Mouse (Mus musculus) lung, postnatal 10 days (tissue): Measurements from ENCODE around the gene 9130230L23Rik.

ENCODE experiments used
- DNase-seq: peaks from one replicate; pipeline ENCODE4 v3.0.0; 2021

9130230L23Rik gene

GRCm38 (mm10) chr5:66004134-66004925 lies at the start of gene 9130230L23Rik:
Gene 9130230L23Rik, minus strand, starts transcription at chr5:66004285.
- DNase-seq, result no peak

DNA sequence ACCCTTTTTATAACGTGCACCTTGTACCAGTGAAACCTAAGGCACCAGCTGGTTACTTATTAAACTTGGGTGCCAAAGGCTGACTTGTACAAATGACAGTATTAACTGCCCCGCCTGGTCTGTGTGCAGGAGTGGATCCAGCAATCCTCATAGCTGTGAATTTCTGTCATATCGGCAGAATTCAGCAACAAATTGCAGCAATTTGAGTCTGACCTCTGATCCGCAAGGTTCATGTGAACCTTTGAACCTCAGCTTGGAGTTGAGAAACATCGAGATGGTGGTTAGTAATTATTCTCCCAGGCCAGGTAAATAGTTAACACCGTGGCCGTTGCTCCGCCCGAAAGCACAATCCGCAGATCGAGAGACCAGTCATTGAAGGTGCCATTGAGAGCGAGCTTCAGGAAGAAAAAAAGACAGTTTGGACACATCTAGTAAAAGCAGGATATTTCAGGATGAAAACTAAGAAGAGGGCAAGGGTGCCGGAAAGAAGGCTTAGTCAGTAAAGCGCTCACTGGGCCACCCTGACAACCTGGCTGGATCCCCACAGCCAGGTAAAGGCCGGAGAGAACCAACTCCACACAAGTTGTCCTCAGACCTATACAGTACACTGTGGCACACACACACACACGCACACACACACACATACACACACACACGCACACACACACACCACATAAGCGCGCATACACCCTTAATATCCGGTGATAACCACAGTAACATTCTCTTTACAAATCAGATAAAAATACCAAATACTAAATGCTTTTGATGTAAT lies 48.9 kb upstream of the 9130230L23Rik start:
- no peak for DNase-seq

DNA sequence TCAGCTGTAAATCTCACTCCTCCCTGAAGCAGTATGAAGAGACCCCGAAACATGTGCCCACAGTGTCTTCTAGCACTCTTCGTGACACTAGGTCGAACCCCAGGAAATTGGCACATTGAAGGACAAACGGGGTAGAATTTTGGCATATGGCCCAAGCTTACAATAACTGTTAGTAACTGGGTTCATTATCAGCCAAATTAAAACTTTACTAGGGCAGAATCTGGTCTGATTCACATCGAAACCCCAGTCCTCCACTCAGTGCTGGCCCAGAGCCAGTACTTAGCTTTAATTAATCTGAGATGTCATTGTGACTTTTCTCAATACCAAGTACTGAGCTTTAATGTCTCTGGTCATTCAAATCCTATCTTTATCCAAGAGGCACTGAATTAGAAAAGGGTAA lies 46.8 kb upstream of the 9130230L23Rik start:
- DNase-seq, result no peak

- no peak for DNase-seq
Measured at GRCm38 (mm10) chr5:66046356-66046755, 42.3 kb upstream of the 9130230L23Rik start.

DNA sequence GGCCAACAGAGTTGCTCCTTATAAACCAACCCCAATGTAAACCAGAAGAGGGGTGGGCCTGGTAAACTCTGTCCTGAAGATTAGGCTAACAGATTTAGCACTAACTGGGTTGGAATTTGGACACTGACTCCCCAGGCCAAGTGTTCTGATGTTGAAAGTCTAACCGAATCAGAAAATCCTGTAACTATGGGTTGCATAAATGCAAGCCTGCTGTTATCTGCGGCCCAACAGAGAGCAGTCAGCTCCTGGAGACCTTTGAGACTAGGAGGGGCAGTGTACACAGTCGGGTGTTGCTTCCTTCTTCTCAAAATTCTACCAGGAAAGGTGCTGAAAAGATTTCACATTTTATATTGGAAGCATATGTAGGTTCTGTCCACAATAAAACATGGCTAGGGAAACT lies 39.8 kb upstream of the 9130230L23Rik start:
- no peak for DNase-seq

DNA sequence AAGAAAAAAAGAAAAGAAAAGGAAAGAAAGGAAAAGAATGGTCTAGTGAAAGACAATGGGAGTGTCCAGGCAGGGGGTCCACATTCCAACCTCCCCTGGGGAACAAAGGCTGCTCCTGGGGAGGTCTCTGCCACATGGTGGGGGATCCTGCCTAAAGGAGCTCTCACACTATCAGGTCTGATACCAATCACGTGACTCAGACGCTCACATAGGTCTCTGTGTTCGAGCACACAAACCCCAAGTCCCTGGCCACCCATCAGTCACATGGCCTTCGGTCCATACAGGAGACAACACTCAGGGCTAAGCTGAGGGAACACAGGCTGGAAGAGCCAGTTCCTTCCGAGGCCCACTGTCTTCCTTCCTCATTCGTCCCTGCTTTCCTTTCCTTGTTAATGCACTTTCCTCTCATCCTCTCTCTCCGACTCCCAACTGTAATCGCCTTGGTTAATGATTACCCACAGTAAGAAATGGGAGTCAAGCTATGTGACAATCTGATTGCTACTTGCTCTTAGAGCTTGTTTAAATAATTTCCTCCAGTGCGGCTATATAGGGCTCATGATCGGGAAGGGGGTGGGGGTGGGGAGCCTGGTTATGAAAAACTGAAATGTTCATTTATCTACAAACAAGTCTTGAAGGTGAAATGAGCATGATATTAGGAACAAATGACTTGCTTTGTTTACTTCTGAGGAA lies 38.7 kb upstream of the 9130230L23Rik start:
- DNase-seq, result no peak

- no peak for DNase-seq
Measured at GRCm38 (mm10) chr5:66040744-66041279, 36.7 kb upstream of the 9130230L23Rik start.

GRCm38 (mm10) chr5:66039813-66040212 lies 35.7 kb upstream of the 9130230L23Rik start:
- no peak for DNase-seq

DNA sequence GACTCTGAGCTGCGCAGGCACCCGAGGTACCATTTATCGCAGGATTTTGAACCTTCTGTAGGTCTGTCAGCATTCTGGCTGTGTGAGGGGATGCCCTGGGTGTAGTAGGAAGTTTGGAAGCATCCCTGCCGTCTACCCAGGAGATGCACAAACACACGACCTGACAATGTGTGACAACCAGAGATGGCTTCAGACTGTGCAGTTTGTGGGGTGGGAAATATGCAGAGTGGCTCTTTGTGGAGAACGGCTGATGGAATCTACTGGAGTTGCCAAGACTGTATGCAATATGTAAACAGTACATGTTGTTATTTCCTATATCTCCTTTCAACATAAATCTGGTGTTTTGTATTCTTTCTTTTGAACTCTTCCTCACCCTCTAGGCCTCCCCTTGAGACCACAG lies 33.0 kb upstream of the 9130230L23Rik start:
- no peak for DNase-seq

- no peak for DNase-seq
Measured at GRCm38 (mm10) chr5:66036440-66037054, 32.5 kb upstream of the 9130230L23Rik start.

GRCm38 (mm10) chr5:66034375-66035195 lies 30.5 kb upstream of the 9130230L23Rik start:
- DNase-seq, result no peak

DNA sequence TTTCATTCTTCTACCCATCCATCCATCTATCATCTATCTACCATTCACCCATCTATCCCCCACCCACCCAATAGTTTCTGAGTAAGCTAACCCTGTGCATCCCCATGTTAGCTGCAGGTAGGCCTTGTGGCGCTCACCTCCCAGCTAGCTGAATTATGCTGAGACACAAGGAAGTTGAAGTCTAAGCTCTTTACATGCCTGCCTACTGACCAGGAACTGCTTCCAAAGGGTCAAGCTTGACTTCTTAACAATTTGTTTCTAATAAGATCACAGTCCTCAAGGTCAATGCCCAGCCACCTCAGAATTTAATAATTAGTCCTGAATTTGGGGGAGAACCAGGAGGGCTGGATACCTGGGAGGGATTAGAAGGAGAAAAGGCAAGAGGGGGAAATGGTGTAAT lies 28.7 kb upstream of the 9130230L23Rik start:
- DNase-seq, result no peak

DNA sequence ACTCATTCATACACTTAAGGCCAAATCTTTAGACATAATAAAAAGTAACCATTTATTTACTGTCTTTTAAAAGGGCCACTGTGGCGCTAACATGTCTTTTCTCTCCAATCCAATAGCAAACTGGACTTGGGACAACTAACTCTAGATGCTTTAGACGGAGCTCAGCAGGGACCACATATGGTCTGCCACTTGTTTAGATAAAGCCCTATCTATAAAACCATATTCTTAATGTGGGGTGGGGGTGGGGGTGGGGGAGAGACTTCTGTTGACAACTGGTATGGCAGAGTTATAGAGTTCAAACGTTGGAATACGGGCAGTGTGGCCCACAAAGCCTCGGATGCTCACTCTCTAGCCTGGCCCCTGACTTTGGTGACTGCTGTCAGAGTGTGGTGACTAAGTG lies 27.6 kb upstream of the 9130230L23Rik start:
- no peak for DNase-seq

DNA sequence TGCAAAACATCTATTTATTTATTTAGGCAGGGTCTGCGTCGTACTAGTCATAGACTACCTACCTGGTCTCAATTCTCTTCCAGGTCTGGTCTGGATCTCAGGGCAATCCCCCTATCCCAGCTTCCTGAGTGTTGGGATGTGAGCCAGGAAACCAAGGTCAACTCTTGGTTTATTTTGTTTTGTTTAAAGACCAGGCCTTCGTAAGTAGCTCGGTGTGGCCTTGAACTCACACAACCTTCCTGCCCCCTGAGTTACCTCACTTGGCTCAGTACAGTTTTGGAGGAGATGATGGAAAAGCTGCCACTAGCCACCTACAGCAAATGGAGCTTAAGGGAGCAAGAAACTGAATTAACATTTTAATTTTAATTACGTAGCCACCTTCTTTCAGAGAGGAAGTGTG lies 24.1 kb upstream of the 9130230L23Rik start:
- DNase-seq, result no peak

DNA sequence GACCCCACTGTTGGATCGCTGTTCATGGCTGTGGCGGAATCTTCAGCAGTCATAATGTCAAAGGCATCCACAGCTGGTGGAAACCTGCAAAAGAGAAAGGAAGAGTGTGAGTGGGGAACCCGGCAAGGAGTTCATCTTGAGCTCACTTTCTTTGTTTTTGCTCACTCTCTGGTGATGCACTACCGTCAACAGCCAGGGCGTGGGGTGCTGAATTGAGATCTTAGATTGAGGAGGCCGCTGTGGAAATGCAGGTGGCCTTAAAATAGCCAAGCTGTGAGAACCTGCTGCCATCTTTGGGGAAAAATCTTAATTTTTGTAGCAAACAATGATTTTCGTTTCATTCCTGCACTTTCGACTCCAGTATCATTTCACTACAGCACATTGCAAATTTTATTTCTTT lies 23.1 kb upstream of the 9130230L23Rik start:
- DNase-seq, result no peak

DNA sequence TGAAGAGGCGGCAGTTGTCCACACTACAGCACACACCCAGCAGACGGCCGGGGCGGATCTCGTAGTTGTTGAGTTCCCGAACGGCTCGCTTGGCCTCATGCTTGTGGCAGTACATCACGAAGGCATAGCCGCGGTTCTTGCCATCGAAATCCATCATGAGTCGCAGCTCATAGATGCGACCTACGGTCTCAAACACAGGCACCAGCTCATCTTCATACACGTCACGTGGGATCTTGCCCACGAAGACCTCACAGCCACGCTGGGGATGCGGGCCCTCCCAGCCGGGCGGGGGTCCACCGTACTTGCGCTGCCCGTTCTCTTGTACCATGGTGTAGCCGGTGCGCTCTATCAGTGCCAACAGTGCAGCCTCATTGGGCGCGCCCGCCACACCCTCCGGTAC lies 22.7 kb upstream of the 9130230L23Rik start:
- DNase-seq, result no peak

DNA sequence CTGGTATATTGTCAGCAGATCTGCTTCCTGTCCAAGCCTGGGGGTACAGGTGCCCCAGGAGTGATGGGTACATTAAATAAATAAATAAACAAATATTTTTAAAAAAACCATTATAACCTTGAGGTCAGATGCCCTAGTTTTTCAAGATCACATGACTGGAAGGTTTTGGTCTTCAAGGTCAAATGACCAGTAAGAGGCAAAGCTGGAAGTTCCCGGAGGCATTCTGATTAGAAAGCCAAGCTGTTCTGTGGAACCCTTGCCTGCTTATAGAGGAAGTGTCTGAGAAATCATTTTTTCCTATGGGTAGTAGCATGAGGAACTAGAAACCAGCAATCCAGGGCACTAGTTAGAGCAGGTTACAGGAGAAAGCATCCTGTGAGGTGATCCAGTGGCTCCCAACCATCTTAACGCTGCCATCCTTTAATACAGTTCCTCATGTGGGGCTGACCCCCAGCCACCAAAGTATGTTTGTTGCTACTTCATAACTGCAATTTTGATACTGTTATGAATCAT lies 11.4 kb upstream of the 9130230L23Rik start:
- DNase-seq, result no peak

GRCm38 (mm10) chr5:66014437-66014836 lies 10.4 kb upstream of the 9130230L23Rik start:
- DNase-seq, result no peak

DNA sequence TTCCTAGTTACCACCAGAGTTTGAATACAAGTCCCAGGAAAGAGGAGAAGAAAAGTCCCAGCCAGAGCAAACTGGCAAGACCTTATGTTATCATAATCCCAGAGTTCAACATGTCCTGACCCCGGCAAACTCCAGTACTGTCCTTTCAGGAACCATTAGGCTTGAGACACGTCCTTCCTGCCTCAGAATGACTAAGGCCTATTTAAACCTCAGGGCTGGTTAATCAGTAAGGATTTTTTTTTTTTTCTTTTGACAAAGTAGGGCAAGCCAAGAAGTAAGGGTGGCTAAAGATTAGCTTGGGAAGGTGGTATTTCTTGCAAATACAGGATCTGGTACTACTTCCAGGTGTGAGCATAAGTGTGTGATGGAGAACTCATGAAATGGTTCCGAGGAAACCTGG lies 9.9 kb upstream of the 9130230L23Rik start:
- DNase-seq, result no peak

DNA sequence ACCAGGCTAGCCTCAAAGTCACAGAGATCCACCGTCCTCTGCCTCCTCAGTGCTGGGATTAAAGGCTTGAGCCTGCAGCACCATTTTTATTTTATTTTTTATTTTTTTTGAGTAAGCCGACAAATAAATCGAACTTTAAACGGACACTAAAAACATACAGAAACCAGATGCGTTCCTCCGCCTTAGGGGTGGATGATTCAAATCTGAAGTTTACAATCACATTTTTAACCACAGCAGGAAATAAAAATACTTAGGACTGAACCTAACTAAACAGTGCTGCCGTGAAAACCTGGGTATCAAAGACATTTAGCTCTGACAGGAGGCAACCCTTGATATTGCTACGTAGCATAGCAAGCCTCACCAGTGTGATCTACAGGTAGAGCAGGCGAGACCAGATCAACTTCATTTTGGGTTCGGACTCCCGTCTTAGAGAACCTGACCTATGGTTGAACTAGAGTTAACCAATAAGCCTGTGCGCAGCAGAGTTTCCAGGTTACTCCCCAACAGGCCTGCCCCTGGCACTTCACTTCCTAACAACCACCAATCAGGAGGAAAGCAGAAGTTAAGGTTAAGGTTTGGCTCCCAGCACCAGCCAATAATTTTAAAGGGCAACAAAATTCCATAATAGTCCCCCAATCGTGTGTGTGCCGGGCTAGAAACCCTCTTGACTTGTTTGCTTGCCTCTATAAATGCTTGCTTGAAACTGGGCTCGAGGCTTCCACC lies 4.3 kb upstream of the 9130230L23Rik start:
- peak; percentile 15 for DNase-seq

DNA sequence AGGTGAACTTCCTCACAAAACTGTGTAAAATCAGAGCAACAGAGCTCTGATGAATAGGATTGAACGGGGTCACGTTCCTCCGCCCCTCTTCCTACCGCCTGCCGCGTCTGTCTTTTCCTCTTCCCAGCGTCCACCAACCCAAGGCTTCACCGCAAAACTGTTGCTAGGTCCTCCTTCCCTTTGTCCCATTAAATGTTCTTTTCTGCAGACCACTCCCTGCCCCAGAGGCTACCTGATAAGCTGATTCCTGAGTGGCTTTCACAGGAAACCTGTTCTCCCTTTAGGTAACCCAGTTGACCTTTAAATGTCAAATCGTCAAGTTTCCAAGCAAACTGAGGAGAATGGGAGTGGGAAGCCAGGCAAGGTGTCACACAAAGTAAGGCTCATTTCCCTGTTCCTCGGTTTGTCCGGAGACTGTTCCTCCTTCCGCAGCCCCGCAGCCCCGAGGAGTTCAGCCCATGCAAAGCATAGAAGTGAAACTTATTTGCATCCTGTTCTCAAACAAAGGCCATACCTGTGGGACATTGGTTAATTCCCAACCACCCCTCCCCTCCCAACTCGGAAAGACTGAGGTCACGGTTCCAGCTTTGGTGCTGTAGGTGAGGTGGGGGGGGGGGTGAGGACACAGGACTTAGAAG lies 1.1 kb upstream of the 9130230L23Rik start:
- no peak for DNase-seq
